Mouse (Mus musculus) heart, adult 2 months (tissue): ENCODE results near the gene Antxrl.

Experiments
- CTCF ChIP-seq: fragments of 200-600 bp; IDR thresholded peaks from 2 replicates; pipeline ENCODE4 v1.8.1; 2022; ENCODE audit warnings: antibody characterized with exemption, mild to moderate bottlenecking, moderate library complexity
- POLR2A ChIP-seq: fragments of 200-500 bp; IDR thresholded peaks from 2 replicates; pipeline ENCODE4 v1.6.1; 2011; ENCODE audit warnings: mild to moderate bottlenecking, low read depth, low read length, control low read depth; ENCODE audit not compliant: insufficient read depth

GRCm38 (mm10) chr14:34089796-34090195 is 37.3 kb downstream of the Antxrl start:
- no peak for TF ChIP-seq POLR2A
- TF ChIP-seq CTCF = no peak
